Mouse (Mus musculus): ENCODE measurements at regions not wholly inside any gene's neighbourhood (a gene's known extent, or its start where the extent isn't known, plus 50 kb on each side); places are given as distances from the start of the nearest gene placed in this dataset.
"Not testable (repeated sequence)": the region's sequence is repeated elsewhere in the genome, so short reads cannot be mapped to it uniquely, and the experiment has no call there.

DNA sequence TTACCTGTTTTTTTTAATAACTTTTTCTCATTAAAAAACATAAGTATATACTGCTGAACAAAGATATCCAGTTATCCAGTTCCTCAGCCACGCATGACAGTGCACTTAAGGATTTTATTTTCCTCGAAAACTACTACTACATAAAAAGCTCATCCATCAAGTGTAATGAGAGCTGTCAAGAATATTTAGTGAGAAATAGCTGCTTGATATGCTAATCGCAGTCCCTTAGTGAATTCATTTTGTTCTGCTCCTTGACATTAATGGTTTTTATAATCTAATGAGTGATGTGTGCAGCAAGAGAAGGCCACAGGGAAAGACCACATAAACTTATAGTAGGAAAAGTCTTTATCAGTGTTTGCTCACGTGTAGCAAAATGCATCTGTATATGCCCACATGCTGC is 754.0 kb upstream of the Slc39a10 start:
- Histone ChIP-seq H3K4me2 (replicated peaks; ENCODE audit: low read depth, low read length) (no peak overlapping the region), H3K36me3 (ENCODE audit: control insufficient read depth, insufficient read depth, low read length) (no peaks in the 10 kb centered on the region), H3K27me3 (ENCODE audit: control insufficient read depth, insufficient read depth, low read length) (no peaks in the 10 kb centered on the region), H3K4me1 (ENCODE audit: control insufficient read depth, insufficient read depth, low read length) (no peaks in the 10 kb centered on the region), H3K9me3 (ENCODE audit: control insufficient read depth, low read depth, low read length) (no peaks in the 10 kb centered on the region), H3K9ac (replicated peaks; ENCODE audit: low read depth, low read length) (no peak overlapping the region), H3K27ac (ENCODE audit: low read length) (no peak overlapping the region), H3K4me3 (ENCODE audit: low read depth, low read length) (no peak overlapping the region)
- no peak for ATAC-seq (ENCODE audit: insufficient number of reproducible peaks, insufficient read depth, low FRiP score, low read depth)
- WGBS, result 64% methylated on average over 4 of the region's 4 CpGs

DNA sequence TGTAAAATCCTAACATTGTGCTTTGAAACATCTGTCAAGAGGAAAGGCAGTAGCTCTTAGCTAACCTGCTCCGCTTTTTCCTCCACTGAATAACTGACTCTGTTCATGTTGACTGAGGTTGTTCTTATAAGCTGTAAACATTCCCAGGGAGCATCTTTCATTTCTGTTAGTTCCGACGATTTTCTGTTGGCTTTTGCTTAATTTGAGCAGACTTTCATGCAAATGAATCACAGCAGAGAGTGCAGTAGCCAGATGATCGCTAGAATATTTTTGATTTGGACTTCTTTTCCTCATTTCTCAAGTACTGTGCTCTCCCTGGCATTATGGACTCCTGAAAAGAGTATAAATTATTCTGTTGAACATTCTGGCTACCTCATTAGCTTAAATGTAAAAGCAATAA is 713.9 kb upstream of the Slc39a10 start:
- Histone ChIP-seq H3K4me2 (replicated peaks; ENCODE audit: low read depth, low read length) (no peak overlapping the region), H3K9me3 (ENCODE audit: control insufficient read depth, low read depth, low read length) (no peaks in the 10 kb centered on the region), H3K27me3 (ENCODE audit: control insufficient read depth, insufficient read depth, low read length) (no peaks in the 10 kb centered on the region), H3K27ac (ENCODE audit: low read length) (no peak overlapping the region), H3K4me3 (ENCODE audit: low read depth, low read length) (no peak overlapping the region), H3K9ac (replicated peaks; ENCODE audit: low read depth, low read length) (no peak overlapping the region), H3K36me3 (ENCODE audit: control insufficient read depth, insufficient read depth, low read length) (no peaks in the 10 kb centered on the region), H3K4me1 (ENCODE audit: control insufficient read depth, insufficient read depth, low read length) (no peaks in the 10 kb centered on the region)
- WGBS, result 76% methylated on average over 4 of the region's 4 CpGs
- no peak for ATAC-seq (ENCODE audit: insufficient number of reproducible peaks, insufficient read depth, low FRiP score, low read depth)

- H3K9me3 ChIP-seq (ENCODE audit: control insufficient read depth, low read depth, low read length), result no peaks in the 10 kb centered on the region
- no peak overlapping the region for H3K9ac ChIP-seq (replicated peaks; ENCODE audit: low read depth, low read length)
- H3K27me3 ChIP-seq (ENCODE audit: control insufficient read depth, insufficient read depth, low read length), result no peaks in the 10 kb centered on the region
- no peak for ATAC-seq (ENCODE audit: insufficient number of reproducible peaks, insufficient read depth, low FRiP score, low read depth)
- WGBS, result 70% methylated on average over 2 of the region's 2 CpGs
- no peak overlapping the region for H3K27ac ChIP-seq (ENCODE audit: low read length)
- no peaks in the 10 kb centered on the region for H3K4me1 ChIP-seq (ENCODE audit: control insufficient read depth, insufficient read depth, low read length)
- no peak overlapping the region for H3K4me3 ChIP-seq (ENCODE audit: low read depth, low read length)
- no peaks in the 10 kb centered on the region for H3K36me3 ChIP-seq (ENCODE audit: control insufficient read depth, insufficient read depth, low read length)
- H3K4me2 ChIP-seq (replicated peaks; ENCODE audit: low read depth, low read length), result no peak overlapping the region
Measured at GRCm38 (mm10) chr1:47603989-47604360, 711.3 kb upstream of the Slc39a10 start.

DNA sequence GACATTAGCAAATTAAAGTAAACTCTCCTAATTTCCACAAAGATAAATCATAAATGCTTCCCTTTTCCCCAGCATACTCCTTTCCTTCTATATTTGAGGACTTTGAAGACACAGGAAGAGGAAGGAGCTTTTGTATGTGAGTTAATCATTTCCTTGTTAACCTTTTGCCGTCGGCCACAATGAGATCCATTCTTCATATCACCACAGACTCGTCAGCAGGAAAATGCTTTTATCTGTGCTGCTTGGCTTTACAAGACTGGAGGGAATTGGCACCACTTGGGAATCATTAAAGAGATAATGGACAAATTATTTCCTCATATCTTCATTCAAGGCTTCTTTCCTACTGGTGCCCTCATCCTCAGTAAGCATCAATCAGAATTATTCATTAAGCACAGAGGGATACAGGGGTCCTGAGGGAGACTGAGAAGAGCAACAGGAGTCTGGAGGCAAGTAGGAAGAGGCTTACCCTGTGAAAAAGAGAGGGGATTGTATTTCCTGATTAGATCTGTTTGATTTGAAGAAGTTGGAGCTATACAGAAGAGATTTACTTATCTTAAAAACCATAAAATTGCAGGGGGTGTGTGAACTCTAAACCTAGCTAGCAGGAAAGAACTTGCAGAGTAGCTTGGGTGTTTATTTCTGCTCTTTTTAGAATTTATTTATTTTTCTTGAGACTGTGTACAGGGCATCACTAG is 710.8 kb upstream of the Slc39a10 start:
- no peak for ATAC-seq (ENCODE audit: insufficient number of reproducible peaks, insufficient read depth, low FRiP score, low read depth)
- H3K4me3 ChIP-seq (ENCODE audit: low read depth, low read length), result no peak overlapping the region
- H3K9ac ChIP-seq (replicated peaks; ENCODE audit: low read depth, low read length), result no peak overlapping the region
- H3K4me1 ChIP-seq (ENCODE audit: control insufficient read depth, insufficient read depth, low read length), result no peaks in the 10 kb centered on the region
- H3K4me2 ChIP-seq (replicated peaks; ENCODE audit: low read depth, low read length), result no peak overlapping the region
- no peaks in the 10 kb centered on the region for H3K9me3 ChIP-seq (ENCODE audit: control insufficient read depth, low read depth, low read length)
- 17% methylated on average over 3 of the region's 3 CpGs for WGBS
- H3K27me3 ChIP-seq (ENCODE audit: control insufficient read depth, insufficient read depth, low read length), result no peaks in the 10 kb centered on the region
- H3K36me3 ChIP-seq (ENCODE audit: control insufficient read depth, insufficient read depth, low read length), result no peaks in the 10 kb centered on the region
- H3K27ac ChIP-seq (ENCODE audit: low read length), result no peak overlapping the region

GRCm38 (mm10) chr1:47593641-47594040 is 701.0 kb upstream of the Slc39a10 start:
- not testable (repeated sequence) for H3K36me3 ChIP-seq (ENCODE audit: control insufficient read depth, insufficient read depth, low read length); H3K4me3 ChIP-seq (ENCODE audit: low read depth, low read length); H3K4me1 ChIP-seq (ENCODE audit: control insufficient read depth, insufficient read depth, low read length); H3K27me3 ChIP-seq (ENCODE audit: control insufficient read depth, insufficient read depth, low read length); H3K9me3 ChIP-seq (ENCODE audit: control insufficient read depth, low read depth, low read length); H3K9ac ChIP-seq (replicated peaks; ENCODE audit: low read depth, low read length); H3K4me2 ChIP-seq (replicated peaks; ENCODE audit: low read depth, low read length); H3K27ac ChIP-seq (ENCODE audit: low read length); ATAC-seq (ENCODE audit: insufficient number of reproducible peaks, insufficient read depth, low FRiP score, low read depth)
- 100% methylated on average over 1 of the region's 4 CpGs for WGBS

DNA sequence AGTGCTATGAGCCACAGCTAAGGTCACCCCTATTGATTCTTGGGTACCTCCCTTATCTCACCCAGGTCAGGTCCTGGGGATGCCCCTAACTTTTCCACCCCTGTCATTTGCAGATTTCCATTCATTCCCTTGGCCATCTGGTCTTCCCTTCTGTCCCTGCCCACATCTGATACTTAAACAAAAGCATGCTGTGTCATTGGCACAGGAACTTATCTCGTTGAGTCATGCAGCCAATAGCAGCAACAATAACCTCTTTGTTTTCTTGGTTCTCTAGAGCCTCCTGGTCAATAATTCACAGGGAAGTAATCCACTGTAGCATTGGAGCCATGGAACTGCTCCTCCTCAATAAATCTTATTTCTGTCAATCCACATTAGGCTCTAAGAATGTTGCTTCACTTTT is 653.0 kb upstream of the Slc39a10 start:
- Histone ChIP-seq H3K4me1 (ENCODE audit: control insufficient read depth, insufficient read depth, low read length) (no peaks in the 10 kb centered on the region), H3K9me3 (ENCODE audit: control insufficient read depth, low read depth, low read length) (no peaks in the 10 kb centered on the region), H3K9ac (replicated peaks; ENCODE audit: low read depth, low read length) (no peak overlapping the region), H3K4me2 (replicated peaks; ENCODE audit: low read depth, low read length) (no peak overlapping the region), H3K27me3 (ENCODE audit: control insufficient read depth, insufficient read depth, low read length) (no peaks in the 10 kb centered on the region), H3K27ac (ENCODE audit: low read length) (no peak overlapping the region), H3K36me3 (ENCODE audit: control insufficient read depth, insufficient read depth, low read length) (no peaks in the 10 kb centered on the region), H3K4me3 (ENCODE audit: low read depth, low read length) (no peak overlapping the region)
- ATAC-seq (ENCODE audit: insufficient number of reproducible peaks, insufficient read depth, low FRiP score, low read depth), result peak; percentile 33; the same call in 1 of the 2 replicates
- WGBS, result 56% methylated on average over 1 of the region's 1 CpGs

- Histone ChIP-seq H3K4me3 (ENCODE audit: low read depth, low read length) (no peak overlapping the region), H3K4me2 (replicated peaks; ENCODE audit: low read depth, low read length) (no peak overlapping the region), H3K9ac (replicated peaks; ENCODE audit: low read depth, low read length) (no peak overlapping the region), H3K36me3 (ENCODE audit: control insufficient read depth, insufficient read depth, low read length) (no peaks in the 10 kb centered on the region), H3K27ac (ENCODE audit: low read length) (no peak overlapping the region), H3K9me3 (ENCODE audit: control insufficient read depth, low read depth, low read length) (no peaks in the 10 kb centered on the region), H3K27me3 (ENCODE audit: control insufficient read depth, insufficient read depth, low read length) (no peaks in the 10 kb centered on the region), H3K4me1 (ENCODE audit: control insufficient read depth, insufficient read depth, low read length) (no peaks in the 10 kb centered on the region)
- no peak for ATAC-seq (ENCODE audit: insufficient number of reproducible peaks, insufficient read depth, low FRiP score, low read depth)
- WGBS, result 88% methylated on average over 5 of the region's 5 CpGs
Measured at GRCm38 (mm10) chr1:47511426-47511825, 618.8 kb upstream of the Slc39a10 start.

- H3K4me1 ChIP-seq (ENCODE audit: control insufficient read depth, insufficient read depth, low read length), result no peaks in the 10 kb centered on the region
- no peak overlapping the region for H3K4me2 ChIP-seq (replicated peaks; ENCODE audit: low read depth, low read length)
- no peaks in the 10 kb centered on the region for H3K27me3 ChIP-seq (ENCODE audit: control insufficient read depth, insufficient read depth, low read length)
- H3K9ac ChIP-seq (replicated peaks; ENCODE audit: low read depth, low read length), result no peak overlapping the region
- H3K9me3 ChIP-seq (ENCODE audit: control insufficient read depth, low read depth, low read length), result no peaks in the 10 kb centered on the region
- H3K4me3 ChIP-seq (ENCODE audit: low read depth, low read length), result no peak overlapping the region
- ATAC-seq (ENCODE audit: insufficient number of reproducible peaks, insufficient read depth, low FRiP score, low read depth), result no peak
- H3K27ac ChIP-seq (ENCODE audit: low read length), result no peak overlapping the region
- H3K36me3 ChIP-seq (ENCODE audit: control insufficient read depth, insufficient read depth, low read length), result no peaks in the 10 kb centered on the region
Measured at GRCm38 (mm10) chr1:47507801-47508200, 615.1 kb upstream of the Slc39a10 start.

GRCm38 (mm10) chr1:47488581-47489204 is 596.0 kb upstream of the Slc39a10 start:
- no peaks in the 10 kb centered on the region for H3K27me3 ChIP-seq (ENCODE audit: control insufficient read depth, insufficient read depth, low read length)
- no peak overlapping the region for H3K27ac ChIP-seq (ENCODE audit: low read length)
- H3K4me3 ChIP-seq (ENCODE audit: low read depth, low read length), result no peak overlapping the region
- H3K36me3 ChIP-seq (ENCODE audit: control insufficient read depth, insufficient read depth, low read length), result no peaks in the 10 kb centered on the region
- WGBS, result 53% methylated on average over 7 of the region's 7 CpGs
- H3K4me1 ChIP-seq (ENCODE audit: control insufficient read depth, insufficient read depth, low read length), result no peaks in the 10 kb centered on the region
- no peak overlapping the region for H3K9ac ChIP-seq (replicated peaks; ENCODE audit: low read depth, low read length)
- H3K4me2 ChIP-seq (replicated peaks; ENCODE audit: low read depth, low read length), result no peak overlapping the region
- ATAC-seq (ENCODE audit: insufficient number of reproducible peaks, insufficient read depth, low FRiP score, low read depth), result no peak
- no peaks in the 10 kb centered on the region for H3K9me3 ChIP-seq (ENCODE audit: control insufficient read depth, low read depth, low read length)

All from stomach, embryonic 14.5 days (tissue).